Mouse (Mus musculus): ENCODE results near the gene Ccdc51. TPM values are rescaled to one million over a fixed set of nuclear protein-coding genes. Genes with fewer than 3 reads are reported as not detected.

The Ccdc51 gene
- polyA plus RNA-seq, 1 experiment from 2014 or later: 12.9 TPM

GRCm38 (mm10) chr9:109051651-109052489 is 30.4 kb upstream of the Ccdc51 start:
- H3K4me1 ChIP-seq (replicated peaks; ENCODE audit: insufficient read depth, low read length): 0 out of 2 replicates have a peak, but pooled peaks cover 10% of the 10 kb centered on the region
- no peaks in the 10 kb centered on the region for H3K27me3 ChIP-seq (ENCODE audit: insufficient read depth, low read length)
- no peak overlapping the region for H3K27ac ChIP-seq
- 88% methylated on average over 10 of the region's 10 CpGs for WGBS
- H3K9me3 ChIP-seq (replicated peaks; ENCODE audit: low read length): no peaks in the 10 kb centered on the region
- no peak for ATAC-seq (replicated peaks; ENCODE audit: low FRiP score, low read depth)
- H3K4me3 ChIP-seq (replicated peaks; ENCODE audit: low read depth, low read length): no peak overlapping the region
- no peak for DNase-seq (ENCODE audit: low spot score)
- H3K9ac ChIP-seq (ENCODE audit: low read depth, low read length): no peak overlapping the region
- no peak overlapping the region for H3K4me2 ChIP-seq (ENCODE audit: low read length)
- H3K36me3 ChIP-seq (ENCODE audit: insufficient read depth, low read length): peaks cover 10% of the 10 kb centered on the region
- TF ChIP-seq CTCF (IDR thresholded peaks at IDR 0.05; ENCODE audit: low read depth): no peak

DNA sequence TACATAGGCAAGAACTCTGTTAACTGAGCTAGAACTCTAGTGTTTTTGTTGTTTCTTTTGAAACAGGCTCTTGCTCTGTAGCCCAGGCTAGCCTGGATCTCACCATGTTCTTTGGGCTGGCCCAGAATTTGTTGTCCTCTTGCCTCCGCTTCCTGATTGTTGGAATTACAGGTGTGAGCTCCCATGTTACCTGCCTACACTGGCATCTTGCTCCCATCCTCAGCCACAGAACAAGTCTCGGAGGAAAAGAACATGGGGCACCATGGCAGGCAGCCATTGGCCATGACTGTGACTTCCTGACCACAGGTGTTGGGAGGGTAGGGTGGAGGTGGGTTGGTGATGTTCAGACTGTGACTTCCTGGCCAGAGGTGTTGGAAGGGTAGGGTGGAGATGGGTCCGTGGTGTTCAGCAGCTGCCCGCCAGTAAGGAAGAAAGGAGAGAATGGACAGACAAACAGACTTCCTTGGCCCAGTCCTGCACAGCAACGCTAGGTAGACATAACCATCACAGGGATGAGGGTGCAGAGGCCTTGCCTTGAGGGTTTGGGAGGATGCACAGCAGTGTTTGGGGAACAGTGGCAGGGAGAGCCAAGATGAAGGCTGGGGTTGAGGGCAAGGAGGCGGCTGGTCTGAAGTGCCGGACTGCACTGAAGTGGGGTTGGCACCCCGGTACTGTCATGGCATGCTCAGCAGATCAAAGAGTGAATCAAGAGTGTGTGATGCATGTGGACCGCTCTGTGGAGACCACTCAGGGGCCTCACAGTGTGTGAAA is 29.6 kb upstream of the Ccdc51 start:
- WGBS: 83% methylated on average over 9 of the region's 9 CpGs
- H3K36me3 ChIP-seq (ENCODE audit: insufficient read depth, low read length): peaks cover 18% of the 10 kb centered on the region
- no peak for DNase-seq (ENCODE audit: low spot score)
- H3K27me3 ChIP-seq (ENCODE audit: insufficient read depth, low read length): no peaks in the 10 kb centered on the region
- no peak for TF ChIP-seq CTCF (IDR thresholded peaks at IDR 0.05; ENCODE audit: low read depth)
- H3K4me3 ChIP-seq (replicated peaks; ENCODE audit: low read depth, low read length): no peak overlapping the region
- H3K27ac ChIP-seq: no peak overlapping the region
- ATAC-seq (replicated peaks; ENCODE audit: low FRiP score, low read depth): no peak
- no peak overlapping the region for H3K4me2 ChIP-seq (ENCODE audit: low read length)
- H3K4me1 ChIP-seq (replicated peaks; ENCODE audit: insufficient read depth, low read length): 0 out of 2 replicates have a peak, but pooled peaks cover 10% of the 10 kb centered on the region
- H3K9ac ChIP-seq (ENCODE audit: low read depth, low read length): no peak overlapping the region
- no peaks in the 10 kb centered on the region for H3K9me3 ChIP-seq (replicated peaks; ENCODE audit: low read length)

DNA sequence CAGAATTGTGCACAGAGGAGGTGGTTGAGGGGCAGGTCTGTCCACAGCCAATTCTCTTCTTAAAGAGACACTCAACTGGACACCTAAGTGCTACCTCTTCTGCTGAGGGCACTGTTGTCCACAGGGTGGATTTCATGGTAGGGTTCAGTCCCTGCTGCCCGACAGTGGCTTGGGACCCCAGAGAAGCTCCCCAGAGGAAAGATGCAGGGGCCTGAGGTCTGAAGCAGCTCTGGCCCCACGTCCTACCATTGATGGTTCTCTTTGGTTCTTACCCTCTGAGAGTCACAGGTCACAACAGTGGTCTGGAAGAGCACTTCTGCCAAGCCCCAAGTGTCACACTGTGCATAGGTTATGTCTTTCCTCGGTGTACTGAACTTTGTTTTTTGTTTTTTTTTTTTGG is 28.9 kb upstream of the Ccdc51 start:
- Histone ChIP-seq H3K27ac (no peak overlapping the region), H3K4me3 (replicated peaks; ENCODE audit: low read depth, low read length) (no peak overlapping the region), H3K4me2 (ENCODE audit: low read length) (no peak overlapping the region), H3K9me3 (replicated peaks; ENCODE audit: low read length) (no peaks in the 10 kb centered on the region), H3K36me3 (ENCODE audit: insufficient read depth, low read length) (peaks cover 22% of the 10 kb centered on the region), H3K27me3 (ENCODE audit: insufficient read depth, low read length) (no peaks in the 10 kb centered on the region), H3K9ac (ENCODE audit: low read depth, low read length) (no peak overlapping the region), H3K4me1 (replicated peaks; ENCODE audit: insufficient read depth, low read length) (0 out of 2 replicates have a peak, but pooled peaks cover 10% of the 10 kb centered on the region)
- no peak for TF ChIP-seq CTCF (IDR thresholded peaks at IDR 0.05; ENCODE audit: low read depth)
- WGBS: 82% methylated on average over 3 of the region's 3 CpGs
- no peak for ATAC-seq (replicated peaks; ENCODE audit: low FRiP score, low read depth)
- no peak for DNase-seq (ENCODE audit: low spot score)

DNA sequence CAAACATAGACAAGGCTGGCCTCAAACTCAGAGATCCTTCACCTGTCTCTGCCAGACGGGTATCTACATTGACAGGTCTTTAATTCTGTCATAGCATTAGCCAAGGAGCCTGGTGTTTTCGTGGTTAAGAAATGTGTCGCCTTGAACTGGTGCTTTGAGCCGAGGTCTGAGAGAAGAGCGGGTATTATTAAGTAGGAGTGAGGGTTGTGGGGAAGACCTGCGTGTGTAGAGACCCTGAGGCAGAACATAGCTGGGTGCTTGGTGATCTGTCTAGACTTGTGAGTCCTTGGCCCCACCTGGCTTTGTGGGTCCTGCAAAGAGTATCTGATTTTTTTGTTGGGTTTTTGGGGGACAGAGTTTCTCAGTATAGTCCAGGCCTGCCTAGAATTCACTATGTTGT is 28.4 kb upstream of the Ccdc51 start:
- ATAC-seq (replicated peaks; ENCODE audit: low FRiP score, low read depth): no peak
- H3K4me2 ChIP-seq (ENCODE audit: low read length): no peak overlapping the region
- H3K27ac ChIP-seq: no peak overlapping the region
- TF ChIP-seq CTCF (IDR thresholded peaks at IDR 0.05; ENCODE audit: low read depth): no peak
- no peaks in the 10 kb centered on the region for H3K27me3 ChIP-seq (ENCODE audit: insufficient read depth, low read length)
- peaks cover 14% of the 10 kb centered on the region; the same call in 1 of the 2 replicates for H3K4me1 ChIP-seq (replicated peaks; ENCODE audit: insufficient read depth, low read length)
- H3K4me3 ChIP-seq (replicated peaks; ENCODE audit: low read depth, low read length): no peak overlapping the region
- H3K9me3 ChIP-seq (replicated peaks; ENCODE audit: low read length): no peaks in the 10 kb centered on the region
- H3K36me3 ChIP-seq (ENCODE audit: insufficient read depth, low read length): peaks cover 23% of the 10 kb centered on the region
- 75% methylated on average over 6 of the region's 6 CpGs for WGBS
- DNase-seq (ENCODE audit: low spot score): no peak
- H3K9ac ChIP-seq (ENCODE audit: low read depth, low read length): no peak overlapping the region

GRCm38 (mm10) chr9:109054712-109055111 is 27.6 kb upstream of the Ccdc51 start:
- H3K9ac ChIP-seq (ENCODE audit: low read depth, low read length): peak overlapping the region; percentile 55
- no peaks in the 10 kb centered on the region for H3K9me3 ChIP-seq (replicated peaks; ENCODE audit: low read length)
- DNase-seq (ENCODE audit: low spot score) (peak; percentile 96), ATAC-seq (replicated peaks; ENCODE audit: low FRiP score, low read depth) (peak; percentile 69)
- peak overlapping the region; percentile 78 for H3K27ac ChIP-seq
- H3K4me2 ChIP-seq (ENCODE audit: low read length): peak overlapping the region; percentile 55
- H3K27me3 ChIP-seq (ENCODE audit: insufficient read depth, low read length): no peaks in the 10 kb centered on the region
- peaks cover 23% of the 10 kb centered on the region for H3K36me3 ChIP-seq (ENCODE audit: insufficient read depth, low read length)
- WGBS: 0% methylated on average over 7 of the region's 7 CpGs
- no peak for TF ChIP-seq CTCF (IDR thresholded peaks at IDR 0.05; ENCODE audit: low read depth)
- H3K4me1 ChIP-seq (replicated peaks; ENCODE audit: insufficient read depth, low read length): peaks cover 20% of the 10 kb centered on the region; the same call in 1 of the 2 replicates
- peak overlapping the region; percentile 24 for H3K4me3 ChIP-seq (replicated peaks; ENCODE audit: low read depth, low read length)

GRCm38 (mm10) chr9:109055271-109056030 is 26.8 kb upstream of the Ccdc51 start:
- DNase-seq (ENCODE audit: low spot score): no peak
- H3K9me3 ChIP-seq (replicated peaks; ENCODE audit: low read length): no peaks in the 10 kb centered on the region
- no peaks in the 10 kb centered on the region for H3K27me3 ChIP-seq (ENCODE audit: insufficient read depth, low read length)
- 90% methylated on average over 12 of the region's 12 CpGs for WGBS
- peaks cover 20% of the 10 kb centered on the region; the same call in 1 of the 2 replicates for H3K4me1 ChIP-seq (replicated peaks; ENCODE audit: insufficient read depth, low read length)
- peak overlapping the region; percentile 55 for H3K9ac ChIP-seq (ENCODE audit: low read depth, low read length)
- TF ChIP-seq CTCF (IDR thresholded peaks at IDR 0.05; ENCODE audit: low read depth): no peak
- peaks cover 23% of the 10 kb centered on the region for H3K36me3 ChIP-seq (ENCODE audit: insufficient read depth, low read length)
- H3K4me2 ChIP-seq (ENCODE audit: low read length): peak overlapping the region; percentile 55
- H3K4me3 ChIP-seq (replicated peaks; ENCODE audit: low read depth, low read length): peak overlapping the region; percentile 24
- ATAC-seq (replicated peaks; ENCODE audit: low FRiP score, low read depth): no peak
- H3K27ac ChIP-seq: peak overlapping the region; percentile 78

Data from kidney, postnatal 0 days (tissue).